Mouse (Mus musculus): ENCODE results near the gene Srrm1. TPM values are rescaled to one million over a fixed set of nuclear protein-coding genes. Genes with fewer than 3 reads are reported as not detected.
A peak's percentile ranks its signal among the peaks of the same experiment; 100 is the strongest.

Gene Srrm1
- polyA plus RNA-seq, 1 experiment from 2014 or later: 225 TPM

GRCm38 (mm10) chr4:135273307-135273682 lies 79.8 kb downstream of the Srrm1 start:
- H3K27me3 ChIP-seq (ENCODE audit: insufficient read depth, poor library complexity, severe bottlenecking): peaks cover 25% of the 10 kb centered on the region
- peak overlapping the region; percentile 99 for H3K27ac ChIP-seq
- no peaks in the 10 kb centered on the region for H3K9me3 ChIP-seq
- peak; percentile 30 for DNase-seq (ENCODE audit: low spot score)
- H3K4me1 ChIP-seq (replicated peaks): peaks cover 45% of the 10 kb centered on the region
- H3K36me3 ChIP-seq: peaks cover 20% of the 10 kb centered on the region
- peak overlapping the region; percentile 96 for H3K4me3 ChIP-seq
- WGBS: 2% methylated on average over 17 of the region's 17 CpGs

- peak; percentile 100 for DNase-seq (ENCODE audit: low spot score)
- H3K36me3 ChIP-seq: peaks cover 25% of the 10 kb centered on the region
- WGBS: under 1% methylated on average over 64 of the region's 64 CpGs
- peak within 1 kb of the TSS; percentile 96 for H3K4me3 ChIP-seq
- peak within 1 kb of the TSS; percentile 99 for H3K27ac ChIP-seq
- H3K9me3 ChIP-seq: no peaks in the 10 kb centered on the region
- H3K4me1 ChIP-seq (replicated peaks): peaks cover 50% of the 10 kb centered on the region
- H3K27me3 ChIP-seq (ENCODE audit: insufficient read depth, poor library complexity, severe bottlenecking): peaks cover 25% of the 10 kb centered on the region
Observed at GRCm38 (mm10) chr4:135272640-135273306, 80.3 kb downstream of the Srrm1 start, which contains the start of gene Clic4. TSS of gene Clic4 (minus strand) at chr4:135272814.

- peaks cover 55% of the 10 kb centered on the region for H3K4me1 ChIP-seq (replicated peaks)
- DNase-seq (ENCODE audit: low spot score): peak; percentile 68
- no peaks in the 10 kb centered on the region for H3K9me3 ChIP-seq
- H3K27me3 ChIP-seq (ENCODE audit: insufficient read depth, poor library complexity, severe bottlenecking): peaks cover 25% of the 10 kb centered on the region
- peak overlapping the region; percentile 99 for H3K27ac ChIP-seq
- peak overlapping the region; percentile 96 for H3K4me3 ChIP-seq
- WGBS: under 1% methylated on average over 67 of the region's 67 CpGs
- H3K36me3 ChIP-seq: peaks cover 27% of the 10 kb centered on the region
Observed at GRCm38 (mm10) chr4:135271881-135272616, 81.1 kb downstream of the Srrm1 start.

GRCm38 (mm10) chr4:135271419-135271828 lies 81.7 kb downstream of the Srrm1 start:
- under 1% methylated on average over 20 of the region's 20 CpGs for WGBS
- Histone ChIP-seq H3K4me1 (replicated peaks) (peaks cover 55% of the 10 kb centered on the region), H3K27ac (peak overlapping the region; percentile 99), H3K4me3 (peak overlapping the region; percentile 96), H3K9me3 (no peaks in the 10 kb centered on the region), H3K36me3 (peaks cover 29% of the 10 kb centered on the region), H3K27me3 (ENCODE audit: insufficient read depth, poor library complexity, severe bottlenecking) (peaks cover 25% of the 10 kb centered on the region)
- DNase-seq (ENCODE audit: low spot score): peak; percentile 46

Other genes with a start within 250 kb of the Srrm1 start
- 0.07 and 0.09 TPM in 2 replicates for gene Runx3, start 232.7 kb downstream of the Srrm1 start, polyA plus RNA-seq (2016; fragmentation: Nextera tagmentation; extraction: Ambion mirVana)
- gene Clic4, start 80.5 kb downstream of the Srrm1 start, polyA plus RNA-seq (2016; fragmentation: Nextera tagmentation; extraction: Ambion mirVana): 184 and 220 TPM in 2 replicates
- gene Ncmap, start 44.9 kb upstream of the Srrm1 start, polyA plus RNA-seq (2016; fragmentation: Nextera tagmentation; extraction: Ambion mirVana): 0.30 and 0.35 TPM in 2 replicates
- 11.6 and 14.2 TPM in 2 replicates for gene Rcan3, start 80.5 kb upstream of the Srrm1 start, polyA plus RNA-seq (2016; fragmentation: Nextera tagmentation; extraction: Ambion mirVana)
- 0.66 and 1.2 TPM in 2 replicates for gene Stpg1, start 141.5 kb upstream of the Srrm1 start, polyA plus RNA-seq (2016; fragmentation: Nextera tagmentation; extraction: Ambion mirVana)
- 1.8 and 2.5 TPM in 2 replicates for gene Nipal3, start 141.7 kb upstream of the Srrm1 start, polyA plus RNA-seq (2016; fragmentation: Nextera tagmentation; extraction: Ambion mirVana)
- 3.3 and 5.3 TPM in 2 replicates for gene Grhl3, start 220.3 kb upstream of the Srrm1 start, polyA plus RNA-seq (2016; fragmentation: Nextera tagmentation; extraction: Ambion mirVana)